Mouse (Mus musculus) embryonic facial prominence, embryonic 14.5 days (tissue): ENCODE results near the gene Phlpp1. TPM values are rescaled to one million over a fixed set of nuclear protein-coding genes. Genes with fewer than 3 reads are reported as not detected.

ENCODE experiments used
- ATAC-seq: fragments of 200-750 bp; cut with Nextera tagmentation; 2 replicates; pipeline ENCODE4 v1.8.0; 2017; ENCODE audit warnings: low read depth, moderate number of reproducible peaks, moderate TSS enrichment
- DNase-seq: peaks from one replicate; pipeline ENCODE4 v3.0.0-alpha.2; 2015; ENCODE audit warnings: low spot score
- H3K27ac ChIP-seq: fragments of 300-500 bp; sonication (generic); replicated peaks from 2 replicates; pipeline ENCODE4 v1.5.1; 2014; ENCODE audit warnings: low read depth, mild to moderate bottlenecking, low read length, moderate library complexity
- H3K27me3 ChIP-seq: fragments of 300-500 bp; sonication (generic); replicated peaks from 2 replicates; pipeline ENCODE4 v1.6.1; 2014; ENCODE audit warnings: low read length; ENCODE audit not compliant: control insufficient read depth, insufficient read depth
- H3K36me3 ChIP-seq: fragments of 300-500 bp; sonication (generic); 2 replicates; pipeline ENCODE4 v1.6.1; 2014; ENCODE audit warnings: low read length, mixed read lengths; ENCODE audit not compliant: control insufficient read depth, insufficient read depth
- H3K4me1 ChIP-seq: fragments of 300-500 bp; sonication (generic); 2 replicates; pipeline ENCODE4 v1.6.1; 2014; ENCODE audit warnings: antibody characterized with exemption, low read length; ENCODE audit not compliant: control insufficient read depth, insufficient read depth
- H3K4me2 ChIP-seq: fragments of 300-500 bp; sonication (generic); 2 replicates; pipeline ENCODE4 v1.6.1; 2014; ENCODE audit warnings: low read depth, mild to moderate bottlenecking, low read length, moderate library complexity, mixed read lengths
- H3K4me3 ChIP-seq: fragments of 300-500 bp; sonication (generic); 2 replicates; pipeline ENCODE4 v1.5.1; 2014; ENCODE audit warnings: low read depth, mild to moderate bottlenecking, low read length
- H3K9ac ChIP-seq: fragments of 300-500 bp; sonication (generic); 2 replicates; pipeline ENCODE4 v1.6.1; 2014; ENCODE audit warnings: low read depth, mild to moderate bottlenecking, low read length, moderate library complexity, mixed read lengths
- H3K9me3 ChIP-seq: fragments of 300-500 bp; sonication (generic); 2 replicates; pipeline ENCODE4 v1.6.1; 2016; ENCODE audit warnings: low read length; ENCODE audit not compliant: control insufficient read depth
- WGBS: fragments of 180-500 bp; shearing (Covaris S2); extraction: QIAGEN DNeasy Blood & Tissue Kit; methylation state at CpG from one replicate; pipeline ENCODE4 v1.1.7; 2014; 5-methylcytosine and 5-hydroxymethylcytosine counted together
- polyA plus RNA-seq: library from polyadenylated mRNA; unstranded; fragments of >200 nt; fragmentation: Nextera tagmentation; extraction: Ambion mirVana; gene quantifications from 2 replicates; pipeline ENCODE4 v1.2.1, GENCODE M21; 2014

Gene Phlpp1
- polyA plus RNA-seq, 1 experiment from 2014 or later: 5.1 TPM

- no peak for ATAC-seq
- H3K4me1 ChIP-seq: no peaks in the 10 kb centered on the region
- no peaks in the 10 kb centered on the region for H3K36me3 ChIP-seq
- 84% methylated on average over 1 of the region's 1 CpGs for WGBS
- H3K4me2 ChIP-seq: no peak overlapping the region
- H3K9me3 ChIP-seq: no peaks in the 10 kb centered on the region
- DNase-seq: no peak
- no peak overlapping the region for H3K9ac ChIP-seq
- no peak overlapping the region for H3K27ac ChIP-seq
- H3K27me3 ChIP-seq: no peaks in the 10 kb centered on the region
- H3K4me3 ChIP-seq: no peak overlapping the region
Measured at GRCm38 (mm10) chr1:106254047-106254446, 82.5 kb downstream of the Phlpp1 start.

GRCm38 (mm10) chr1:106257176-106257575 lies 85.6 kb downstream of the Phlpp1 start:
- H3K4me3 ChIP-seq: no peak overlapping the region
- WGBS: 62% methylated on average over 1 of the region's 1 CpGs
- no peaks in the 10 kb centered on the region; the same call in 1 of the 2 replicates for H3K4me1 ChIP-seq
- H3K9ac ChIP-seq: no peak overlapping the region
- DNase-seq: no peak
- H3K4me2 ChIP-seq: no peak overlapping the region
- H3K36me3 ChIP-seq: no peaks in the 10 kb centered on the region
- no peaks in the 10 kb centered on the region for H3K9me3 ChIP-seq
- ATAC-seq: no peak
- H3K27me3 ChIP-seq: no peaks in the 10 kb centered on the region
- H3K27ac ChIP-seq: no peak overlapping the region

- no peak overlapping the region for H3K4me2 ChIP-seq
- no peaks in the 10 kb centered on the region for H3K9me3 ChIP-seq
- no peaks in the 10 kb centered on the region for H3K27me3 ChIP-seq
- WGBS: 86% methylated on average over 6 of the region's 6 CpGs
- DNase-seq (no peak), ATAC-seq (no peak)
- no peak overlapping the region for H3K9ac ChIP-seq
- H3K4me1 ChIP-seq: no peaks in the 10 kb centered on the region
- no peak overlapping the region for H3K4me3 ChIP-seq
- no peaks in the 10 kb centered on the region for H3K36me3 ChIP-seq
- H3K27ac ChIP-seq: no peak overlapping the region
Measured at GRCm38 (mm10) chr1:106268028-106268799, 96.7 kb downstream of the Phlpp1 start.

- H3K27me3 ChIP-seq: no peaks in the 10 kb centered on the region
- WGBS: 56% methylated on average over 4 of the region's 4 CpGs
Measured at GRCm38 (mm10) chr1:106269337-106269736, 97.8 kb downstream of the Phlpp1 start.

GRCm38 (mm10) chr1:106272916-106273315 lies 101.4 kb downstream of the Phlpp1 start:
- H3K27me3 ChIP-seq: no peaks in the 10 kb centered on the region
- no peak overlapping the region for H3K4me3 ChIP-seq
- H3K9ac ChIP-seq: no peak overlapping the region
- ATAC-seq (no peak), DNase-seq (no peak)
- H3K27ac ChIP-seq: no peak overlapping the region
- H3K4me1 ChIP-seq: peaks cover 18% of the 10 kb centered on the region
- WGBS: 53% methylated on average over 2 of the region's 2 CpGs
- H3K9me3 ChIP-seq: no peaks in the 10 kb centered on the region
- no peak overlapping the region for H3K4me2 ChIP-seq
- no peaks in the 10 kb centered on the region for H3K36me3 ChIP-seq

More at GRCm38 (mm10) chr1:106269337-106269736, 97.8 kb downstream of the Phlpp1 start:
- H3K4me2 ChIP-seq: no peak overlapping the region
- no peaks in the 10 kb centered on the region for H3K9me3 ChIP-seq
- no peaks in the 10 kb centered on the region for H3K36me3 ChIP-seq
- DNase-seq: no peak
- H3K4me3 ChIP-seq: no peak overlapping the region
- no peaks in the 10 kb centered on the region; the same call in 1 of the 2 replicates for H3K4me1 ChIP-seq
- no peak overlapping the region for H3K27ac ChIP-seq
- no peak overlapping the region for H3K9ac ChIP-seq
- ATAC-seq: no peak

GRCm38 (mm10) chr1:106273801-106274200 lies 102.2 kb downstream of the Phlpp1 start:
- ATAC-seq (no peak), DNase-seq (no peak)
- H3K4me3 ChIP-seq: no peak overlapping the region
- no peaks in the 10 kb centered on the region for H3K9me3 ChIP-seq
- no peaks in the 10 kb centered on the region for H3K27me3 ChIP-seq
- H3K4me2 ChIP-seq: no peak overlapping the region
- no peaks in the 10 kb centered on the region for H3K36me3 ChIP-seq
- H3K4me1 ChIP-seq: peaks cover 18% of the 10 kb centered on the region
- H3K27ac ChIP-seq: no peak overlapping the region
- no peak overlapping the region for H3K9ac ChIP-seq
- WGBS: 90% methylated on average over 6 of the region's 6 CpGs

- DNase-seq (no peak), ATAC-seq (peak; percentile 12; the same call in 1 of the 2 replicates)
- Histone ChIP-seq H3K4me3 (no peak overlapping the region), H3K9me3 (no peaks in the 10 kb centered on the region), H3K27ac (no peak overlapping the region), H3K9ac (no peak overlapping the region), H3K36me3 (no peaks in the 10 kb centered on the region), H3K27me3 (no peaks in the 10 kb centered on the region), H3K4me1 (peaks cover 18% of the 10 kb centered on the region), H3K4me2 (no peak overlapping the region)
- WGBS: 49% methylated on average over 10 of the region's 10 CpGs
Measured at GRCm38 (mm10) chr1:106274561-106275001, 103.0 kb downstream of the Phlpp1 start.

- no peaks in the 10 kb centered on the region for H3K9me3 ChIP-seq
- no peak for ATAC-seq
- H3K4me2 ChIP-seq: no peak overlapping the region
- H3K4me1 ChIP-seq: peaks cover 18% of the 10 kb centered on the region
- H3K9ac ChIP-seq: no peak overlapping the region
- WGBS: 72% methylated on average over 4 of the region's 4 CpGs
- DNase-seq: no peak
- H3K4me3 ChIP-seq: no peak overlapping the region
- peak overlapping the region; percentile 8; the same call in 1 of the 2 replicates for H3K27ac ChIP-seq
- H3K36me3 ChIP-seq: no peaks in the 10 kb centered on the region
- H3K27me3 ChIP-seq: no peaks in the 10 kb centered on the region
Measured at GRCm38 (mm10) chr1:106275142-106275541, 103.6 kb downstream of the Phlpp1 start.

GRCm38 (mm10) chr1:106275731-106276130 lies 104.2 kb downstream of the Phlpp1 start:
- no peak overlapping the region for H3K4me3 ChIP-seq
- H3K4me2 ChIP-seq: no peak overlapping the region
- 66% methylated on average over 7 of the region's 7 CpGs for WGBS
- H3K27me3 ChIP-seq: no peaks in the 10 kb centered on the region
- H3K36me3 ChIP-seq: no peaks in the 10 kb centered on the region
- H3K27ac ChIP-seq: peak overlapping the region; percentile 8; the same call in 1 of the 2 replicates
- H3K9ac ChIP-seq: no peak overlapping the region
- H3K9me3 ChIP-seq: no peaks in the 10 kb centered on the region
- DNase-seq: no peak
- ATAC-seq: no peak
- H3K4me1 ChIP-seq: peaks cover 18% of the 10 kb centered on the region
